Mouse (Mus musculus): ENCODE measurements around the gene Siah1a.

- TF ChIP-seq CTCF (IDR thresholded peaks at IDR 0.05; ENCODE audit: borderline replicate concordance, control insufficient read depth, extremely low read depth, insufficient read depth, low read length, poor library complexity): no peak
- TF ChIP-seq POLR2A (IDR thresholded peaks at IDR 0.05; ENCODE audit: control insufficient read depth, extremely low read depth, insufficient read depth, low read length, poor library complexity): no peak
Observed at GRCm38 (mm10) chr8:86765669-86766068, 19.9 kb upstream of the Siah1a start.
